In genomic region chr4:124796141-124796540, GRCm38 (mm10) we compare ENCODE assay signal across 27 mouse cellular contexts.
"Had no signal": no experiment of that assay in that cellular context is flagged by ENCODE, and none has a peak within 500 bp of the region (broad histone marks: within the 10 kb centered on the region; RNA-seq: fewer than 3 reads in every experiment).

No protein-coding gene starts in this region.

- DNase-seq: cerebellum, adult 9-10 months; cerebellum, adult 9-11 months; cerebellum, postnatal 10 days; cerebellum, postnatal 14 days; cerebellum, postnatal 25 days; cerebellum, postnatal 36 days; embryo, embryonic 11 days; forebrain, postnatal 0 days; gastrocnemius, adult 2 months; gastrocnemius, postnatal 10 days; gastrocnemius, postnatal 14 days; gastrocnemius, postnatal 25 days; gastrocnemius, postnatal 36 days; heart, adult 11 months; heart, adult 18-20 months; heart, adult 2 months had no signal

- ATAC-seq: forebrain, embryonic 13.5 days; forebrain, embryonic 14.5 days; forebrain, embryonic 15.5 days; forebrain, embryonic 16.5 days; forebrain, postnatal 0 days had no signal

- H3K9me3 ChIP-seq: embryonic facial prominence, embryonic 10.5 days; embryonic facial prominence, embryonic 12.5 days; embryonic facial prominence, embryonic 13.5 days; embryonic facial prominence, embryonic 15.5 days; forebrain, embryonic 10.5 days; forebrain, embryonic 12.5 days; forebrain, embryonic 13.5 days; forebrain, embryonic 15.5 days had no signal

- H3K27me3 ChIP-seq: embryonic facial prominence, embryonic 12.5 days; embryonic facial prominence, embryonic 13.5 days; embryonic facial prominence, embryonic 15.5 days; forebrain, embryonic 12.5 days; forebrain, embryonic 13.5 days; forebrain, embryonic 15.5 days had no signal

- H3K4me3 ChIP-seq: embryonic facial prominence, embryonic 10.5 days; embryonic facial prominence, embryonic 12.5 days; embryonic facial prominence, embryonic 13.5 days; embryonic facial prominence, embryonic 15.5 days; erythroblast, embryonic 14.5 days; forebrain, embryonic 10.5 days; forebrain, embryonic 12.5 days; forebrain, embryonic 13.5 days; forebrain, embryonic 15.5 days; gastrocnemius, adult 2 months; heart, adult 2 months had no signal

- H3K4me1 ChIP-seq: embryonic facial prominence, embryonic 10.5 days; embryonic facial prominence, embryonic 12.5 days; embryonic facial prominence, embryonic 13.5 days; embryonic facial prominence, embryonic 15.5 days; forebrain, embryonic 10.5 days; forebrain, embryonic 12.5 days; forebrain, embryonic 13.5 days; forebrain, embryonic 15.5 days had no signal
